Mouse (Mus musculus) kidney, embryonic 14.5 days (tissue): ENCODE data around the gene Inpp5b. TPM values are rescaled to one million over a fixed set of nuclear protein-coding genes. Genes with fewer than 3 reads are reported as not detected.

ENCODE experiments used
- ATAC-seq: fragments of 200-750 bp; cut with Nextera tagmentation; 2 replicates; pipeline ENCODE4 v1.8.0; 2017; ENCODE audit warnings: moderate number of reproducible peaks, mild to moderate bottlenecking, moderate TSS enrichment, moderate library complexity; ENCODE audit not compliant: low FRiP score, low TSS enrichment
- H3K27ac ChIP-seq: fragments of 300-500 bp; sonication (generic); 2 replicates; pipeline ENCODE4 v1.5.1; 2014; ENCODE audit warnings: low read depth, mild to moderate bottlenecking, low read length, moderate library complexity, mixed read lengths
- H3K27me3 ChIP-seq: fragments of 300-500 bp; sonication (generic); 2 replicates; pipeline ENCODE4 v1.6.1; 2014; ENCODE audit warnings: mild to moderate bottlenecking, low read length; ENCODE audit not compliant: control insufficient read depth, insufficient read depth
- H3K36me3 ChIP-seq: fragments of 300-500 bp; sonication (generic); 2 replicates; pipeline ENCODE4 v1.6.1; 2014; ENCODE audit warnings: low read length, mixed read lengths; ENCODE audit not compliant: control insufficient read depth, insufficient read depth
- H3K4me1 ChIP-seq: fragments of 300-500 bp; sonication (generic); 2 replicates; pipeline ENCODE4 v1.6.1; 2014; ENCODE audit warnings: low read length, mixed read lengths; ENCODE audit not compliant: control insufficient read depth, insufficient read depth
- H3K4me2 ChIP-seq: fragments of 300-500 bp; sonication (generic); replicated peaks from 2 replicates; pipeline ENCODE4 v1.6.1; 2014; ENCODE audit warnings: low read depth, mild to moderate bottlenecking, low read length
- H3K4me3 ChIP-seq: fragments of 300-500 bp; sonication (generic); 2 replicates; pipeline ENCODE4 v1.5.1; 2014; ENCODE audit warnings: mild to moderate bottlenecking, low read length
- H3K9ac ChIP-seq: fragments of 300-500 bp; sonication (generic); 2 replicates; pipeline ENCODE4 v1.6.1; 2014; ENCODE audit warnings: low read depth, mild to moderate bottlenecking, low read length, moderate library complexity
- H3K9me3 ChIP-seq: fragments of 300-500 bp; sonication (generic); 2 replicates; pipeline ENCODE4 v1.6.1; 2016; ENCODE audit warnings: low read length; ENCODE audit not compliant: control insufficient read depth
- WGBS: fragments of 180-500 bp; shearing (Covaris S2); extraction: QIAGEN DNeasy Blood & Tissue Kit; methylation state at CpG from one replicate; pipeline ENCODE4 v1.1.7; 2014; 5-methylcytosine and 5-hydroxymethylcytosine counted together
- polyA plus RNA-seq: library from polyadenylated mRNA; unstranded; fragments of >200 nt; fragmentation: Nextera tagmentation; extraction: Ambion mirVana; gene quantifications from 2 replicates; pipeline ENCODE4 v1.2.1, GENCODE M21; 2014

Inpp5b gene
- polyA plus RNA-seq, 1 experiment from 2014 or later: 26.4 TPM

- Histone ChIP-seq H3K4me3 (no peak overlapping the region), H3K9me3 (no peaks in the 10 kb centered on the region), H3K4me2 (no peak overlapping the region), H3K4me1 (no peaks in the 10 kb centered on the region), H3K36me3 (no peaks in the 10 kb centered on the region), H3K27ac (no peak overlapping the region), H3K9ac (no peak overlapping the region), H3K27me3 (no peaks in the 10 kb centered on the region)
- ATAC-seq: no peak
- WGBS: 77% methylated on average over 5 of the region's 5 CpGs
These were observed 29.0 kb downstream of the Inpp5b start for GRCm38 (mm10) chr4:124770624-124771023.

- H3K4me2 ChIP-seq: no peak overlapping the region
- no peaks in the 10 kb centered on the region for H3K9me3 ChIP-seq
- no peaks in the 10 kb centered on the region for H3K4me1 ChIP-seq
- H3K27me3 ChIP-seq: no peaks in the 10 kb centered on the region
- H3K27ac ChIP-seq: peak overlapping the region; percentile 15; the same call in 1 of the 2 replicates
- no peak for ATAC-seq
- H3K4me3 ChIP-seq: no peak overlapping the region
- no peaks in the 10 kb centered on the region for H3K36me3 ChIP-seq
- 62% methylated on average over 4 of the region's 4 CpGs for WGBS
- H3K9ac ChIP-seq: no peak overlapping the region
These were observed 30.5 kb downstream of the Inpp5b start for GRCm38 (mm10) chr4:124772125-124772524.

- ATAC-seq: no peak
- Histone ChIP-seq H3K27ac (no peak overlapping the region), H3K36me3 (no peaks in the 10 kb centered on the region), H3K4me1 (no peaks in the 10 kb centered on the region), H3K27me3 (no peaks in the 10 kb centered on the region), H3K9ac (no peak overlapping the region), H3K4me3 (no peak overlapping the region), H3K9me3 (no peaks in the 10 kb centered on the region), H3K4me2 (no peak overlapping the region)
- WGBS: 78% methylated on average over 2 of the region's 2 CpGs
These were observed 31.8 kb downstream of the Inpp5b start for GRCm38 (mm10) chr4:124773449-124773848.

DNA sequence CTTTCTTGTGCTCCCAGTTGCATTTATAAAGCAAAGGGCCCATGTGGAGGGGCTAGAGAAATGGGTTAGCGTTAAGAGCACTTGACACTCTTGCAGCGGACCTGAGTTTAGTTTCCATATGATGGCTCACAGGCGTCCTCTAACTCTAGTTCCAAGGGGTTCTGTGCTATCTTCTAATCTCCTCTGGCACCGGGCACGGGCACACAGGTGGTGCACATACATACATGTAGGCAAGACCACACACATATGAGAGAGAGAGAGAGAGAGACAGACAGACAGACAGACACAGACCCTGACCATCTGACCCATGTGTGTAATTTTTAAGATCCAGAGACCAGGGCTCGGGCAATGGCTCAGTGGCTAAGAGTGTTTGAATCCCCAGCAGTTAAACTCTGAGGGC is 32.3 kb downstream of the Inpp5b start:
- WGBS: 94% methylated on average over 6 of the region's 6 CpGs
- no peak for ATAC-seq
- no peaks in the 10 kb centered on the region for H3K27me3 ChIP-seq

DNA sequence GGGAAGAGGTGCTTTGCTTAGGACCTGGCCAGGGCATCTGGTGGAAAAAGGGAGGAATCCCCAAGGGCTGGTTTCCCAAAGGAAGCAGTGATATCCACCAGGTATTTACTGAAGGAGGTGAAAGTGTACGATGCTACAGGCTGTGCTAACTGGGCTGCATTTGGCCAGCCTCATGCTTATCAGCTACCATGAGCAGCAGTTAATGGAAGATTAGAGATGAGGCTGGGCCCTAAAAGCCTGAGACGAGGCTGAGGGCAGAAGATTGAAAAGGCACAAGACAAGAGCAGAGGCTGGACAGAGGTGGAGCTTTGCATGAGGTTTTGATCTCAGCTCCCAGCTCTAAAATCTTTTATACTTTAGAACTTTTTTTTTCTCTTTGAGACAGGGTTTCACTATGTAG is 32.8 kb downstream of the Inpp5b start:
- Histone ChIP-seq H3K4me2 (no peak overlapping the region), H3K4me3 (no peak overlapping the region), H3K4me1 (no peaks in the 10 kb centered on the region), H3K36me3 (0 out of 2 replicates have a peak, but pooled peaks cover 1% of the 10 kb centered on the region), H3K27me3 (no peaks in the 10 kb centered on the region), H3K9me3 (no peaks in the 10 kb centered on the region), H3K27ac (no peak overlapping the region), H3K9ac (no peak overlapping the region)
- 73% methylated on average over 2 of the region's 2 CpGs for WGBS
- ATAC-seq: no peak

More for the DNA sequence above, 32.3 kb downstream of the Inpp5b start:
- no peaks in the 10 kb centered on the region for H3K4me1 ChIP-seq
- no peak overlapping the region for H3K27ac ChIP-seq
- no peak overlapping the region for H3K4me3 ChIP-seq
- no peak overlapping the region for H3K9ac ChIP-seq
- H3K9me3 ChIP-seq: no peaks in the 10 kb centered on the region
- no peaks in the 10 kb centered on the region for H3K36me3 ChIP-seq
- H3K4me2 ChIP-seq: no peak overlapping the region

DNA sequence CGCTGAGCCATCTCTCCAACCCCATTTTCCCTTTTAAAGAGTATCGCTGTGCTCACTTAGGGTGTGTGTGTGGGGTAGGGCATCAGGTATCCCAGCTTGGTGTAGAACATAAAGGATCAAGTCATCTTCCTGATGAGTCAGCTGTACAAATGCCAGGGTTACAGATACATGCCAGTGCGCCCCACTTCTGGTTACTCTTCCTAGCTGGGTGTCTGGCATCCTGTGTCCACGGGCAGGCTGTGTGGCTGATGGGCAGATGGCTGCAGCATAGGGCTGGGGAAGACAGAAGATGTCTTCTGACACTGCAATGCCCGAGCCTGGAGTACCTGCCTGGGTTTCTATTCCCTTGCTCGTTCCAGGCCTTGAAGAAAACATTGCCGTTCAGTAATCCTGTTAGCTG is 39.7 kb downstream of the Inpp5b start:
- no peak overlapping the region for H3K4me3 ChIP-seq
- H3K9me3 ChIP-seq: no peaks in the 10 kb centered on the region
- H3K27me3 ChIP-seq: no peaks in the 10 kb centered on the region
- no peak overlapping the region for H3K27ac ChIP-seq
- H3K4me1 ChIP-seq: 0 out of 2 replicates have a peak, but pooled peaks cover 4% of the 10 kb centered on the region
- H3K36me3 ChIP-seq: peaks cover 44% of the 10 kb centered on the region
- H3K4me2 ChIP-seq: no peak overlapping the region
- 91% methylated on average over 7 of the region's 7 CpGs for WGBS
- ATAC-seq: no peak
- H3K9ac ChIP-seq: no peak overlapping the region

- H3K9me3 ChIP-seq: no peaks in the 10 kb centered on the region
- no peak overlapping the region for H3K4me2 ChIP-seq
- H3K36me3 ChIP-seq: peaks cover 54% of the 10 kb centered on the region
- H3K4me1 ChIP-seq: 0 out of 2 replicates have a peak, but pooled peaks cover 4% of the 10 kb centered on the region
- H3K27me3 ChIP-seq: no peaks in the 10 kb centered on the region
- H3K9ac ChIP-seq: no peak overlapping the region
- no peak overlapping the region for H3K27ac ChIP-seq
- 90% methylated on average over 8 of the region's 8 CpGs for WGBS
- no peak overlapping the region for H3K4me3 ChIP-seq
- ATAC-seq: no peak
These were observed 40.7 kb downstream of the Inpp5b start for GRCm38 (mm10) chr4:124782395-124782794.

DNA sequence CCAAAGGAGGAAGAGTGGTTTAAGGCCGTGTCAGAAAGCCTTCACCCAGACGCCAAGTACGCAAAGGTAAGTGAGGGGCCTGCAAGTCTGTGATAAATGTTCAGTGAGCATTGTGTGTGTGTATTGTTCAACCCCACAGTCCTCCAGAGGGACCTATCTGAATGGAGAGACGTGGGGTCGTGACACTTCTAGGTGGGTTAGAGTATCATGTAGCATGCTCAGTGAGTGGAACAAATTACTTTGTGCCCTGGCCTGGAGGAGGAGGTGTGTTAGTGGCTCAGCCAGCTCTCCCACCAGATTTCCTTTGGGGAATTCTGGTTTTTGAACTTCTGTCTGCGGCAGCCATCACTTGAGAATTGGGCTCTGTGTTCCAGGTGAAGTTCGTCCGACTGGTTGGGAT is 42.3 kb downstream of the Inpp5b start:
- no peaks in the 10 kb centered on the region for H3K9me3 ChIP-seq
- H3K27me3 ChIP-seq: no peaks in the 10 kb centered on the region
- no peak overlapping the region for H3K9ac ChIP-seq
- H3K4me3 ChIP-seq: no peak overlapping the region
- peak; percentile 90 for ATAC-seq
- peaks cover 64% of the 10 kb centered on the region for H3K36me3 ChIP-seq
- H3K27ac ChIP-seq: no peak overlapping the region
- no peak overlapping the region for H3K4me2 ChIP-seq
- 0 out of 2 replicates have a peak, but pooled peaks cover 4% of the 10 kb centered on the region for H3K4me1 ChIP-seq
- WGBS: 32% methylated on average over 8 of the region's 8 CpGs

GRCm38 (mm10) chr4:124790013-124790412 is 48.4 kb downstream of the Inpp5b start:
- H3K9me3 ChIP-seq: no peaks in the 10 kb centered on the region
- no peak overlapping the region for H3K27ac ChIP-seq
- no peaks in the 10 kb centered on the region for H3K27me3 ChIP-seq
- no peak overlapping the region for H3K4me3 ChIP-seq
- no peak for ATAC-seq
- H3K36me3 ChIP-seq: peaks cover 75% of the 10 kb centered on the region
- 77% methylated on average over 4 of the region's 4 CpGs for WGBS
- H3K9ac ChIP-seq: no peak overlapping the region
- H3K4me2 ChIP-seq: no peak overlapping the region
- H3K4me1 ChIP-seq: no peaks in the 10 kb centered on the region
